Mouse (Mus musculus) limb, embryonic 11.5 days (tissue): Measurements from ENCODE around the gene Dynlrb1. TPM values are rescaled to one million over a fixed set of nuclear protein-coding genes. Genes with fewer than 3 reads are reported as not detected.

Experiments
- ATAC-seq: fragments of 200-750 bp; cut with Nextera tagmentation; 2 replicates; pipeline ENCODE4 v1.8.0; 2017; ENCODE audit warnings: low read depth; ENCODE audit not compliant: insufficient number of reproducible peaks, low FRiP score, low TSS enrichment
- DNase-seq: peaks from one replicate; pipeline ENCODE4 v3.0.0-alpha.2; 2015; ENCODE audit warnings: low spot score
- H3K27ac ChIP-seq: fragments of 300-500 bp; sonication (generic); replicated peaks from 2 replicates; pipeline ENCODE4 v1.5.1; 2014; ENCODE audit warnings: low read depth, mild to moderate bottlenecking, low read length
- H3K27me3 ChIP-seq: fragments of 300-500 bp; sonication (generic); 2 replicates; pipeline ENCODE4 v1.6.1; 2014; ENCODE audit warnings: mild to moderate bottlenecking, low read length, mixed read lengths; ENCODE audit not compliant: control insufficient read depth, insufficient read depth
- H3K36me3 ChIP-seq: fragments of 300-500 bp; sonication (generic); 2 replicates; pipeline ENCODE4 v1.6.1; 2014; ENCODE audit warnings: mild to moderate bottlenecking, low read length, moderate library complexity, mixed read lengths; ENCODE audit not compliant: control insufficient read depth, insufficient read depth
- H3K4me1 ChIP-seq: fragments of 300-500 bp; sonication (generic); 2 replicates; pipeline ENCODE4 v1.6.1; 2014; ENCODE audit warnings: low read length, mixed read lengths; ENCODE audit not compliant: control insufficient read depth, insufficient read depth
- H3K4me2 ChIP-seq: fragments of 300-500 bp; sonication (generic); 2 replicates; pipeline ENCODE4 v1.6.1; 2014; ENCODE audit warnings: low read depth, mild to moderate bottlenecking, moderate library complexity; ENCODE audit not compliant: severe bottlenecking
- H3K4me3 ChIP-seq: fragments of 300-500 bp; sonication (generic); 2 replicates; pipeline ENCODE4 v1.5.1; 2014; ENCODE audit warnings: low read depth, low read length
- H3K9ac ChIP-seq: fragments of 300-500 bp; sonication (generic); 2 replicates; pipeline ENCODE4 v1.6.1; 2014; ENCODE audit warnings: mild to moderate bottlenecking, low read length
- H3K9me3 ChIP-seq: fragments of 300-500 bp; sonication (generic); 2 replicates; pipeline ENCODE4 v1.6.1; 2016; ENCODE audit warnings: low read length; ENCODE audit not compliant: control insufficient read depth
- WGBS: fragments of 180-500 bp; shearing (Covaris S2); extraction: QIAGEN DNeasy Blood & Tissue Kit; methylation state at CpG from one replicate; pipeline ENCODE4 v1.1.7; 2014; 5-methylcytosine and 5-hydroxymethylcytosine counted together
- polyA plus RNA-seq: library from polyadenylated mRNA; unstranded; fragments of >200 nt; fragmentation: Nextera tagmentation; extraction: Ambion mirVana; gene quantifications from 2 replicates; pipeline ENCODE4 v1.2.1, GENCODE M21; 2014

The Dynlrb1 gene
- 503 and 513 TPM in 2 replicates for polyA plus RNA-seq

DNA sequence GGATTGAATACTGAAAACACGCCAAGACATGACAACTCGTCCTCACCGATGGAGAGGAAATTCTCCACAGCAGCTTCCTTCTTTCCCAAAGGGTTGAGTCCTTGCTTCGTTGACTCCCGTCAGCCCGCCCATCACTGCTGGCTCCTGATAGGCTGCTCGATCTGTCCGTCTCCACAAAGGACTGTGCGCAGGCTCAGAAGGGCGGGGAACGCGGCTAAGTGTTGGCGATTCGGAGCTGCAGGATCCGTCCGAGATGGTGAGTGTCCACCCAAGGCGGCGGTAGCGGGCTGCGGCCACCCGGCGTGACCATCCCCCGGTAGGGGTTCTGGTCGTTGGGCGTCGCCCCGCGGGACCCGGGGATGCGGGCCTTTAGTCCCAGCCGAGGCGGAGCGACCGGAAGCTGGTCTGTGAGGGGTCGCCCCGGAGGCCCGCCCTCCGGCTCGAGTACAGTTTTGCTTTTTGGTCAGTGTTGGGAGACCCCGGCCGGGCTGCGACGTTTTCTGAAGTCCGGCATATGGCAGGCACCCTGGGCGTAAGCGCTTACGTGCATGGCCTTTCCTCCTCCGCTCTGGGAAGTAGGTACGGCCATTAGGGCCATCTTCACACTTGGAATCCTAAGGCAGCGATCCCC, at the start of gene Dynlrb1:
Dynlrb1 (plus strand) TSS at position 172 of the 631 bp plus-strand sequence.
- ATAC-seq = peak; percentile 98
- Histone ChIP-seq H3K9me3 (no peaks in the 10 kb centered on the region), H3K27me3 (no peaks in the 10 kb centered on the region), H3K4me2 (peak within 1 kb of the TSS; percentile 89), H3K9ac (peak within 1 kb of the TSS; percentile 91), H3K27ac (peak within 1 kb of the TSS; percentile 66), H3K4me1 (peaks cover 10% of the 10 kb centered on the region), H3K36me3 (no peaks in the 10 kb centered on the region), H3K4me3 (peak within 1 kb of the TSS; percentile 91)
- WGBS = under 1% methylated on average over 50 of the region's 50 CpGs
- peak; percentile 100 for DNase-seq

DNA sequence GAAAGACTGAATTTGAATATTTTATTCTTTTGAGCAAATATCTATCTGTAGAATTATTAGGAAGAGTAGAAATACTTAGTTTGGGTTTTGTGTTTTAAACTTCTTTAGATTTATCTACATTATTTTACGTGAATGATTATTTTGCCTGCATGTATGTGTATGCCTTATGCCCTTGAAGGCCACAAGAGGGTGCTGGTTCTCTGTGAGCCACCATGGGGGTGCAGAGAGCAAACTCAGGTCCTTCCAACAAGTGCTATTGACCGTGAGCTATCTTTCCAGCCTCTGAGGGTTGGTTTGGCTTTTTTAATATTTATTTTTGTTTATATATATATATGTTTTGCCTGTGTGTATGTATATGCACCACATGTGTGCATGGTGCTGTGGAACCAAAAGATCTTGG, 28.9 kb upstream of the Dynlrb1 start:
- Histone ChIP-seq H3K4me2 (no peak overlapping the region), H3K9ac (no peak overlapping the region), H3K4me1 (no peaks in the 10 kb centered on the region), H3K27ac (no peak overlapping the region), H3K9me3 (no peaks in the 10 kb centered on the region), H3K36me3 (peaks cover 4% of the 10 kb centered on the region; the same call in 1 of the 2 replicates), H3K27me3 (no peaks in the 10 kb centered on the region), H3K4me3 (no peak overlapping the region)
- ATAC-seq (no peak), DNase-seq (peak; percentile 27)
- 86% methylated on average over 2 of the region's 2 CpGs for WGBS

DNA sequence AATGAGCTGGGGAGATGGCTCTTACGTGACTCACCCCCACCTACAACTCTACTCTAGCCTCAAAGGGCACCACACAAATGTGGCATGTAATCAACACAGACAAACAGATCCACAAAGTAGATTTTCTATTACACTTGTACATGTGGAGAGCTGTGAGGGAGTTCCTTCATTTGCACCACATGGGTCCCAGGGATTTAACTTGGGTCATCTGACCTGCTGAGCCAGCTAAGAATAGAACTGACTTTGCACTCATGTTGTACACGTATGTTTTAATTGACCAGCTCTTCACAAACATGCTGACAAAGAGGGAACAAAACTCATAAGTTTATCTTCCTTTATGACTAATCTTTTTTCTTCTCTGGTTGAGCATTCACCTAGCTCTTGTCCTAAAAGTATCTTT, 13.2 kb upstream of the Dynlrb1 start:
- Histone ChIP-seq H3K27me3 (no peaks in the 10 kb centered on the region), H3K27ac (no peak overlapping the region), H3K4me3 (no peak overlapping the region), H3K36me3 (peaks cover 24% of the 10 kb centered on the region), H3K4me1 (no peaks in the 10 kb centered on the region), H3K9ac (no peak overlapping the region), H3K9me3 (no peaks in the 10 kb centered on the region), H3K4me2 (no peak overlapping the region)
- ATAC-seq (no peak), DNase-seq (no peak)
- 88% methylated on average over 2 of the region's 2 CpGs for WGBS

DNA sequence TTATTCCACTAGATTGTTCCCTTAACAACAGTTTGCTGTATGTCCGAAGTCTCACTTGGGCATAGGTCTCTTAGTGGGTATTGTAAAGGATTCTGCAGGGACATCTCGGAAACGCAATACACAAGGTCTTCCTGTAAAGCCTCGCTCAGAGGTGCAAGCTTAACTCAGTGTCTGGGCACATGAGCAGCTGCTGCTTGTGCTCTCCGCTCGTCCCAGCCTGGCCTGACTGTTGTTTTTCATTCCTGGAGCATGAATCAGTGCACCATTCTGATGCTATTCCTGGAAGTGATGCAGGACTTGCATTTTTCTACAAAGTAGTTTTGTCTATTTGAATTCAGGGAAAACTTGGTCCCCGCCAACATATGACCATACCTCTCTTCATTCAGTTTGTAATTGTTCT, 11.6 kb upstream of the Dynlrb1 start:
- H3K4me1 ChIP-seq = no peaks in the 10 kb centered on the region
- WGBS = 94% methylated on average over 7 of the region's 7 CpGs
- H3K27ac ChIP-seq = no peak overlapping the region
- H3K9me3 ChIP-seq = no peaks in the 10 kb centered on the region
- H3K9ac ChIP-seq = no peak overlapping the region
- peaks cover 24% of the 10 kb centered on the region for H3K36me3 ChIP-seq
- no peak overlapping the region for H3K4me3 ChIP-seq
- no peaks in the 10 kb centered on the region for H3K27me3 ChIP-seq
- H3K4me2 ChIP-seq = no peak overlapping the region
- no peak for ATAC-seq
- no peak for DNase-seq

DNA sequence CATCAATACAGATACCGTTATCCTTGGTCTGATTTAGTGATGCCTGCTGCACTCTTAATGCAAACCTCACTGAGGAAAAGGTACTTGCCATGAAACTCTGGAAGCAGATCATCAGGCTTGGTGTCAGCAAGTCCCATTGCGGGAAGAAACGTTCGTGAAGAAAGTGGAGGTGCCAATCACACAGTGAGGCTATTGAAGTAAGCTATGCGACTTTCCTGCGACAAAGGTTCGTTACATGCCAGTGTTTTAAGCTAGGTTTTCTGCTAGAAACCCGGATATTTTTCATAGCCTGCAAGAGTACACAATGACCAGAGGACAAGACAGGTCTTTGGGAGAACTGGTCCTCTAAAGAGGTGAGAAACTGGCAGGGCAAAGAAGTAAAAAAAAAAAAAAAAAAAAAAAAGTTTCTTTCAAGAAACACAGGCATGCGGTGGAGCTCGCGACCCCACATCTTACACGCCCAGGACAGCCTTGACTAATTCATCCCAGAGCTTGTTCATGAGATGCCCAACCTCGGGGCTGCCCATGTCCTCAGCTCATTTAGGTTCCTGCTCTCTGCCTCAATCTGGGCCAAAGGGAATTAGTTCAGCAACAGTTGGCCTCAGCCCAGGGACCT, 479 bp upstream of the Dynlrb1 start:
- Histone ChIP-seq H3K9me3 (no peaks in the 10 kb centered on the region), H3K4me1 (peaks cover 10% of the 10 kb centered on the region), H3K4me2 (peak overlapping the region; percentile 65), H3K27ac (peak overlapping the region; percentile 66), H3K4me3 (peak overlapping the region; percentile 91), H3K36me3 (no peaks in the 10 kb centered on the region; the same call in 1 of the 2 replicates), H3K9ac (peak overlapping the region; percentile 91), H3K27me3 (no peaks in the 10 kb centered on the region)
- ATAC-seq (peak; percentile 86), DNase-seq (peak; percentile 51)
- 5% methylated on average over 13 of the region's 13 CpGs for WGBS

DNA sequence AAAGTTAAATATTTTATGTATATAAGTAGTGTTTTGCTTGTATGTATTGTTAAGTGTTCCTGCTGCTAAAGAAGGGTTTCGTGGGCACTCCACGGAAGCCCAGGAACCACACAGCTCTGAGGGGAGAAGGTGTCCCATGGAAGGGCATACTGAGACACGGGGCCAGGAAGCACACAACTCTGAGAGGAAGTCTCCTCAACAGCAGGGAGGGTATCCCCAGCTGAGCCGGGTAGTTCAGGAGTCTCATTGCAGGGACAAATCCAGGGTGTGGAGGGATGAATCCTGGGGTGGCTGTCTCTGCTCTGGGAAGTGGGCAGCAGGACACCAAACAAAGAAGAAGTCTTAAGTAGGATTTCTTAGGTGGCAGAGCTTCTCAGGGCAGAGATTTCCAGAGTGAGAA, 943 bp downstream of the Dynlrb1 start:
- no peak for ATAC-seq

DNA sequence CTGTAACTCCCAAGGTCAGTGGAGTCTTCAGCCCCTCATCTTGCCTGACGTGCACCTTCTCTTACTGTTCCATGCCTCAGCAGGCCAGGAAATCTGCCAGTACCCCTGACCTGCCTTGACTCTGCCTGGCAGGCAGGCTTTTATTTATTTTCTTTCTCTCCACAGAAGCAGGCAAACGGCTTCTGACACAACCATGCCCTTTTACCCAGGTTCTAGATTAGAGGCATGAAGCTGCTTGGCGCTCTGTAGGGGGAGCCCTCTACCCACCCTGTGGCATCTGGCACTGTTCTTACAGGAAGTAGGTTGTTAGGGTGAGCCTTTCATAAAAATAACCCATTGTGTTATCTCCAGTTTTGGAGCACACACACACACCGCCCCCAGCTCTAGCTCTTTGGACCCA, 4.6 kb downstream of the Dynlrb1 start:
- WGBS = 74% methylated on average over 4 of the region's 4 CpGs
- no peak for DNase-seq

More for the DNA sequence above, 943 bp downstream of the Dynlrb1 start:
- peak; percentile 24 for DNase-seq
- H3K27me3 ChIP-seq = no peaks in the 10 kb centered on the region
- H3K4me1 ChIP-seq = peaks cover 10% of the 10 kb centered on the region
- peak overlapping the region; percentile 91 for H3K9ac ChIP-seq
- WGBS = 20% methylated on average over 4 of the region's 4 CpGs
- no peak overlapping the region for H3K27ac ChIP-seq
- peak overlapping the region; percentile 89 for H3K4me2 ChIP-seq
- H3K9me3 ChIP-seq = no peaks in the 10 kb centered on the region
- no peaks in the 10 kb centered on the region; the same call in 1 of the 2 replicates for H3K36me3 ChIP-seq
- peak overlapping the region; percentile 91 for H3K4me3 ChIP-seq

DNA sequence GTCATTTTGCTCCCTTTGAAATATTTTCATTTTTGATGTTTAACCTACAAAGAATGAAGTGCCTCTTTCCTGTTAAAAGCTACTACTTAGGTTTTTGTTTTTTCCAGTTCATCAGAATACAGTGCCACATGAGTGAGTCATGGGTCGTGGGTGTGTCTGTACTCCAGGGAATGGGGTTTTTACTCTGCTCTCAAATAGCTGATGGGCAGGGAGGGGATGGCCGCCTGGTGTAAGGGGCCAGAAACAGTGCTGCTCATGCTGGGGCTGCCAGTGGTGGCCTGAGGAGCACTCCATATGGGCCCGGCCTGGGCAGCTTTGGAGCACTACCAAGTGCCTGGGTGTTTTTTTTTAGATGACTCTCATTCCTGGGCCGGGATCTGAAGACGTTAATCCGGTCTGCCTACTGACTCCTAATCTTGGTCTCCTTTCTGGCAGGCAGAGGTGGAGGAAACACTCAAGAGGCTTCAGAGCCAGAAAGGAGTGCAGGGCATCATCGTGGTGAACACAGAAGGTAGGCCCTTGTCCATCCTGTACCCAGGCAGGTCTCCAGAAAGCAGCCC, 6.0 kb downstream of the Dynlrb1 start:
- Histone ChIP-seq H3K27ac (no peak overlapping the region), H3K9me3 (no peaks in the 10 kb centered on the region), H3K4me1 (peaks cover 7% of the 10 kb centered on the region), H3K9ac (no peak overlapping the region), H3K4me3 (no peak overlapping the region), H3K27me3 (no peaks in the 10 kb centered on the region), H3K36me3 (peaks cover 13% of the 10 kb centered on the region), H3K4me2 (no peak overlapping the region)
- 90% methylated on average over 7 of the region's 7 CpGs for WGBS
- no peak for ATAC-seq
- no peak for DNase-seq

More for the DNA sequence above, 4.6 kb downstream of the Dynlrb1 start:
- no peaks in the 10 kb centered on the region for H3K27me3 ChIP-seq
- no peak for ATAC-seq
- peaks cover 7% of the 10 kb centered on the region; the same call in 1 of the 2 replicates for H3K36me3 ChIP-seq
- H3K9me3 ChIP-seq = no peaks in the 10 kb centered on the region
- H3K4me2 ChIP-seq = no peak overlapping the region
- H3K27ac ChIP-seq = no peak overlapping the region
- no peak overlapping the region for H3K9ac ChIP-seq
- H3K4me1 ChIP-seq = peaks cover 10% of the 10 kb centered on the region
- H3K4me3 ChIP-seq = no peak overlapping the region
